Mouse (Mus musculus): Measurements from ENCODE around the gene Vps33b. TPM values are rescaled to one million over a fixed set of nuclear protein-coding genes. Genes with fewer than 3 reads are reported as not detected.
A peak's percentile ranks its signal among the peaks of the same experiment; 100 is the strongest.

Vps33b gene
- total RNA-seq (2021) = 10 to 100 TPM; 14.5 to 18.3 TPM
- long read RNA-seq, experiment 1, transcript Vps33b-201 (23 exons, 2,574 nt) = major isoform, 32 of 43 reads
- long read RNA-seq, experiment 1, partial matches to known transcripts = 4 of 43 reads
- long read RNA-seq, experiment 1, other reads (novel, unspliced or antisense) = 6 of 43 reads
- long read RNA-seq, experiment 2, transcript Vps33b-201 (23 exons, 2,574 nt) = major isoform, 19 of 27 reads
- long read RNA-seq, experiment 2, partial matches to known transcripts = 1 of 27 reads
- long read RNA-seq, experiment 2, other reads (novel, unspliced or antisense) = 6 of 27 reads

DNA sequence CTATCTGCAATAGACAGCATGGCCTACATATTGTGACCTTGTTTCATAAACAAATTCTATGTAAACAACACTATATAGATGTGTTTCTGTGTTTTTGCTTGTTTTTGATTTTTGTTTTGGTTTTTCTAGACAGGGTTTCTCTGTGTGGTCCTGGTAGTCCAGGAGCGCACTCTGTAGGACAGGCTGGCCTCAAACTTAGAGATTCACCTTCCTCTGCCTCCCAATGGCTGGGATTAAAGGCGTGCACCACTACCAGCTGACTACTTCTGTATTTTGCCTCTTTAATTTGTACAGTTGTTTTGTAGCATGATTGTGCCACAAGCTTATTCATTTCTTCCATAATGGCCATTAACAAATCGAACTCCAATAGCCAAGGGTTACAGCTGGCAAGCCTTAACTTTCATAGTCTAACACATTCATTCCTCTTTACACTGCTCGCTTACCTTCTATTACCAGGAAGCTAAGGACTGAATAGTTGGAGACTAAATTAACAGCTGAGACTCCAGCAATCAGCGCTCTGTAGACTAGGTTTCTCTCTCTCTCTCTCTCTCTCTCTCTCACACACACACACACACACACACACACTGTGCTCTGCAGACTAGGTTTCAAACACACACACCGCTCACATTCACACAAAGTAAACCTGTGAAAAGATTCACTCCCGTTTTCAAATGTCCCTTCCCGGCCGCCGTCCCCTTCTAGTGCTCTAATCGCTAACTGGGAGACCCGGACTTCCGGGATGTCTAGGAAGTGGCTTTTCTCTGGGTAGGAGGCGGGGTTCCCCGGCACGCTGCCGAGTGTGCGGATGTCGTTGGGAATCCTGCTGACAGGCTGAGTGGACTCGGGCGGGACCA is at the start of gene Vps33b:
Gene Vps33b (plus strand): TSS at position 753 of the 854 bp plus-strand sequence.
- peak; percentile 98 for DNase-seq

- peak; percentile 33 for DNase-seq
Measured at GRCm38 (mm10) chr7:80220237-80220797, 49.1 kb upstream of the Vps33b start.

DNA sequence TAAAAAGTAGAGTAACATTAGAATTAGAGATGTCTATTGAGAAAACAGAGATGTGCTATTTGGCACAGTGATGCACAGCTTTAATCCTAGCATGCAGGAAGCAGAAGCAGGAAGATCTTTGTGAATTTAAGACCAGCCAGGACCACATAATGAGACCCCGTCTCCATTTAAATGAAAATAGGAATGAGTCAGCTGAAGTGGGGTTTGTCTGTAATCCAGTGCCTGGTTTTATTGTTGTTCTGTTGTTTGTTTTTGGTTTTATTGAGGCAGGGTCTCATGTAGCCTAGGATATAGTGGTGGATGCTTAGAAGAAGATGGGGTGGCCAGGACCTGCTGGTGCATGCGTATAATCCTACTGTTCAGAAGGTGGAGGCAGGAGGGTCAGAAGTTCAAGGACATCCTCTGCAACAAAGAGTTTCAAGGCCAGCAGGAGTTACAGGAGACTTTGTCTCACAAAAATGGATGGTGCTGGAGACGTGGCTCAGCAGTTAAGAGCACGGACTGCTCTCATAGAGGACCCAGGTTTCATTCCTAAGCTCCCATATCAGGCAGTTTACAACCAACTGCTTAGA is 48.2 kb upstream of the Vps33b start:
- no peak for DNase-seq

DNA sequence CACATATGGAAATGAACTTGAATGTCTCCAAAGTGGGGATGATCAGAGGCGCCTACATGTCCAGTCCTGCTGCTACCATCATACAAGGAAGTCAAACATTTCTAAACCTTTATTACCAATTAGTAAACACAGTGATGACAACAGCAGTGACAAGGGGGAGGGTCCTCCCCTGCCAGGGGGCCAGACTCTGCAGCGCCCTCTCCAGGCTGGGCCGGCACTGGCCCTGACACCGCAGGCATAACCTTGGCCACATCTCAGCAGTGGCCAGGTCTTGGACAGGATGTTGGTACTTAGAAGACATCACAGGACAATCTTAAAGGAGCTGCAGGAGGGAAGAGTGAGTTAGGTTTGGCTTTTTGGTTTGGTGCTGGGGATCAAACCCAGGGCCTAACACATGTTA is 42.4 kb upstream of the Vps33b start:
- DNase-seq = no peak

DNA sequence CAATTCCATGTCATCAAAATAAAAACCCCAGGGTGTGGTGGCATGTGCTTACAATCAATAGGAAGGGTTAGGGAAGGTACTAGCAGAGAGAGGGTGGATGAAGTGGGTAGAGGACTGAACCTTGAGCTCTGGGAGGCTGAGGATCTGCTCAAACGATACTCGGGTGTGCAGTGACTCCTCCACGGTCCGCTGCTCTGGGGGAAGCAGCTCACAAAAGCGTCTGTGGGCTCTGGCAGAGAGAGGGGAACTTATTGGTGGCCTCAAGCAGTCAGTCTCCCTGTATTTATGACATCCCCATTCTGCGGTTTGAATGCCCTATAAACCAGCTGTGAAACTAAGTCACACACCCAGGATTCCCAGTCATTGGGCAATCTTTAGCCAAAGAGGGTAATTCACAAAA is 39.3 kb upstream of the Vps33b start:
- no peak for DNase-seq

GRCm38 (mm10) chr7:80231971-80232488 is 37.4 kb upstream of the Vps33b start:
- DNase-seq = no peak

DNA sequence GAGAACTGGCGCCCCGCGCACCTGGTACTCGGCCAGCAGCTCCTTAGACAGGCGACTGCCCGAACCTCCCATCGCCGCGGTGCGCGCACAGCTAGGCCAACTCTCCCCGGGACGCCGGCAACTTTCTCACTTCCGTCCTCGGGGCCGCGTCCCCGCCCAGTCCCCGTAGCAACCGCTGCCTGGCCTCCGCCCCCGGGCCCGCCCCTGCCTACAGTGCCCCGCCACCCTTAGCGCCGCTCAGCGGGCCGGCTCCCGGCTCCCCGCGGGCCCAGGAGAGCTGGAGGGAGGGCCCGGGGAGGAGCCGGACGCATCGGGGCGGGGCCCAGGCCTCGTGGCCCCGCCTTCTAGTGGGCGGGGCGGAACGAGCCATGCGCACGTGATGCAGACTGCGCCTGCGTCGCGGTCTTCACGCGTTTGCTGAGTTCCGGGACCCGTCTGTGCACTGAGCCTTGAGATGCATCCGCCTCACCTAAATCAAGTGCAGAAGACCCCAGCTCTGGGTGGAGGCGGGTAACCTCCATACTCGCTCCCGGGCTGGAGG is 36.9 kb upstream of the Vps33b start, which contains the start of the genes Cib1 and Gdpgp1:
Gene Cib1 (minus strand): TSS at position 325 of the 541 bp plus-strand sequence.
Gene Gdpgp1 (plus strand): TSS at position 377 of the 541 bp plus-strand sequence.
- DNase-seq = peak; percentile 99

- no peak for DNase-seq
Measured at GRCm38 (mm10) chr7:80233799-80234198, 35.6 kb upstream of the Vps33b start.

DNA sequence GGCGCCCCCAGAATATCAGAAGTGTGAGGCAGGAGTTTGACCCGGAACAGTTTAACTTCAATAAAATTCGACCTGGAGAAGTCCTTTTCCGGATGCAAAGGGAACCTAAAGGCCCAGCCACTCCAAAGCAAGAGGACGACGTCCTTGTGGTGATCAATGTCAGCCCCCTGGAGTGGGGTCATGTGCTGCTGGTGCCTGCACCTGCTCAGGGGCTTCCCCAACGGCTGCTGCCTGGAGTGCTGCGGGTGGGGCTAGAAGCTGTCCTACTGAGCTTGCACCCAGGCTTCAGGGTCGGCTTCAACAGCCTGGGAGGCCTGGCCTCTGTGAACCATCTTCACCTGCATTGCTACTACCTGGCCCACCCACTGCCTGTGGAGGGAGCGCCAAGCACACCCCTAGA is 30.9 kb upstream of the Vps33b start:
- no peak for DNase-seq

DNA sequence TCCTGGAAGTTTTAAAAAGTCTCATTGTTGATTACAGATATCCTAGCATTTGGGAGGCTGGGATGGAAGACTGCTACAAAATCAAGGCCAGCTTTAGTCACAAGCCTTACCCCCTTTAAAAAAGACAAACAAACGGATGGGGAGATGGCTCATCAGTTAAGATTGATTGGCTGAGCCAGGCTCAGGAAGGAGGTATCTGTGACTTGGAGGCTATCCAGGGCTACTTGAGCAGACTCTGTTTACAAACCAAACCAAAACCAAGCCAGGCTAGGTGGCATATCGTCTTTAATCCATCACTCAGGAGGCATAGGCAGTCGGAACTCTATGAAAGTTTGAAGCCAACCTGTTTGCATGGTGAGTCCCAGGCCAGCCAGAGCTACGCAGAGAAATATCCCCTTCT is 27.8 kb upstream of the Vps33b start:
- no peak for DNase-seq

- no peak for DNase-seq
Measured at GRCm38 (mm10) chr7:80244851-80245250, 24.6 kb upstream of the Vps33b start.

DNA sequence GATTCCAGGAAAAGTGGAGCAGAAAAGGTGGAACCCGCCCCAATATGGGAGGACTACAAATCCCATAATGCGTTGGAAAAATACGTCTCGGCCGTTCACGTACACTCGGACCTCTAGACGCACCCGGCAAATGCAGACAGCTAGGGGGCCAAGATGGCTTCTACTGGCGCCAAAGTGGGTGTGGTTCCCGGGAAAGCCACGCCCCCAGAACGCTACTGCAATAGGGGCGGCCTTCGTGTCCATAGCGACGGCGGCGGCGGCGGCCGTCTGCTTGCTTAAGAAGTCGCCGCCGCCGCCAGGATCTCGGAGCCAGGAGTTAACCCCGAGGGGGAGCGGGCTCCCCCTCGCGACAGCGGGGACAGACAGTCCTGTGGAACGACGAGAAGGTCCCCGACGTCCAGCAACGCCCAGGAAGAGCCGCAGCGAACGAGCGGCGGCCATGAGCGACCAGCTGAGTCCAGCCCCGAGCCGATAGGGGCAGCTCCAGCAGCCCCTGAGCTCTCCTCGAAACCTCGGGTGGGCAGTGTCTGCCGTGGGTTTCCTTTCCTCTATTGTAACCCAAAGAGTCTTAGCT is 23.2 kb upstream of the Vps33b start, which contains the start of gene Ttll13:
Gene Ttll13 (plus strand): TSS at position 229 of the 574 bp plus-strand sequence.
- peak; percentile 98 for DNase-seq

GRCm38 (mm10) chr7:80246859-80247258 is 22.6 kb upstream of the Vps33b start:
- DNase-seq = no peak

- no peak for DNase-seq
Measured at GRCm38 (mm10) chr7:80252437-80252836, 17.0 kb upstream of the Vps33b start.

GRCm38 (mm10) chr7:80252886-80253285 is 16.6 kb upstream of the Vps33b start:
- no peak for DNase-seq

DNA sequence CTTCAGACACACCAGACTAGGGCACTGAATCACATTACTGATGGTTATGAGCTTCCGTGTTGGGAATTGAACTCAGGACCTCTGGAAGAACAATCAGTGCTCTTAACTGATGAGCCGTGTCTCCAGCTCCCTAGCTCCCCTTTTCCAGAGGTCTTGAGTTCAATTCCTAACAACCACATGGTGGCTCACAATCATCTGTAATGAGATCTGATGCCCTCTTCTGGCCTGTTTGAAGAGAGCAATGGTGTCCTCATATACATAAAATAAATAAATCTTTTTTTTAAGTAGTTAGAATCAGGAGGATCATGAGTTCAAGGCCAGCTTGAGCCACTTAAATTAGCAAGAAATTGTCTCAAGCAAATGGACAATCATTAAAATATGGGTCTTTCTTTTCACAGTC is 13.5 kb upstream of the Vps33b start:
- no peak for DNase-seq

DNA sequence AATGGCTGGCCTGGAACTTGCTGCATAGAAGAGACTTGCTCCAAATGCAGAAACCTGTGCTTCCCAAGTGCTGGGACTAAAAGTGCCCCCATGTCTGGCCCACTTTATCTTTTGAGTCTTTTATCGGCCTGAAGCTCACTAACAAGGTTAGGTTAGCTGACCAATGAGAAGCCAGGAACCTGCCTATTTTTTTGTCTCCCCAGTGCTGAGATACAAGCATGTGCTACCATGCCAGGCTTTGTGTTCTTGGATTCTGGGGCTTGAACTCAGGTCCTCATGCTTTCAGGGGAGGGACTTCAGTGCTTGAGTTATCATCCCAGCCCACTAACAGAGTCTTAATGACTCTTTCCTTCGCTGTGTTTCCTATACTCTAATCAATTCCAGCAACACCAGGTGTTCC is 11.7 kb upstream of the Vps33b start:
- DNase-seq = no peak

DNA sequence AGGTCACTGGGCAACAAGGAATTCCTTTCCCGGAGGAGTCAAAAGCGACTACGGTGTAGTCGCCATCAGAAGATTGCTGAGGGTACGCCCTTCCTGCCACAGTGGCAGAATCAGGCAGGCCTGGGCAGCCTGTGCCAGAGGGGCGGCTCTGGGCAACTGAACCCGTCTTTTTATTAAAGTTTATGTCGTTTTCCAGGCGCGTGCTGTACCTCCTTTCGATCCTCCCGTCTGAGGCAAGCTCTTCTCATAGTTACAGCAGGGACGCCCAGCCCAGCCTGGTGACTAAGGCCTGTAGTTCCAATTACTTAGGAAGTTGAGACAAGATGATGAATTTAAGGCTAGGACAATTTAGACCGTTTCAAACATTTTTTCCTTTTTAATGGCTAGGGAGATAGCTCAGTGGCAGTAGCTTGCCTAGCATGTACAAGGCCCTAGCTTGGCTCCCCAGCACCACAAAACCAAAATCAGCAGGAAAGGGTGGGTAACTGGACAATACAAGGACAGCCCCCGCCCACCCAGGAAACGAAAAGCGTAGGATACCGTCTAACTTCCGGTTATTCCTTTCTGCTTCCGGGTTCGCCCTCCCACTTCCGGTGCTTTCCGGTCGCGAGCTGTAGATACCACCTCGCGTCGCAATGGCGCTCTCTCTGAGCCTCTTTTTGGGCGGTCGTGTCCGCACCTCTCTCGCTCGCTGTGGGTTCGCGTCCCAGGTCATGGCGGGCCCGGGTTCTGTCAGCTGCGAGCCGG is 8.7 kb upstream of the Vps33b start, which contains the start of gene Ngrn:
Gene Ngrn (plus strand): TSS at position 591 of the 747 bp plus-strand sequence.
- peak; percentile 92 for DNase-seq

DNA sequence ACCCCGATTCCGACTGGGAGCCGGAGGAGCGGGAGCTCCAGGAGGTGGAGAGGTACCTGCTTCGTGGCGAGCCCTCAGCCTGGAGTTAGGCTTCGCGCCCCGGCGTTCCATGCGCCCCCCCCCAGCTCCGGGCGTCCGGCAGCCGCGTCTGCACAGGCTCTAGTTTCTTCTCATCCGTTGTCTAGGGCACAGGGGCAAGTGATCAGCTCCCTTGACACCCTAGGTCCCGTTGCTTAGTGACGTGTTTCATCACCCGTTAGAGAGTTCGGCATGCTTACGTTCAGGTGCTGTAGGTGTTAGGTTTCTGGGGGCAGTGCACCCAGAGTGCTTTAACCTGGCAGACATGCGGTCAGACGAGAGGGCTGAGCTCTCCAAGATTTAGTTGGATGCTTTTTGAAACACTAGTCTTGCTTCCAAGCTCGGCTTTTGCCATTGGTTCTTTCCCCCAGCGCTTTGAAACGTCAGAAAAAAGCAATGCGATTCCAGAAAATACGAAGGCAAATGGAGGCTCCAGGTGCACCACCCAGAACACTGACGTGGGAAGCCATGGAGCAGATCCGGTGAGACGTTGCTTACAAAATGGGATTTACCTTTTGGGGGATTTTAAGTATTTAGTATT is 8.0 kb upstream of the Vps33b start:
- DNase-seq = no peak

GRCm38 (mm10) chr7:80264606-80265005 is 4.8 kb upstream of the Vps33b start:
- DNase-seq = peak; percentile 57

Measured in adrenal gland, postnatal 10 days (tissue).